Mouse (Mus musculus) midbrain, embryonic 11.5 days (tissue): ENCODE results near the gene Prl2b1. TPM values are rescaled to one million over a fixed set of nuclear protein-coding genes. Genes with fewer than 3 reads are reported as not detected.

Experiments used
- polyA plus RNA-seq: library from polyadenylated mRNA; unstranded; fragments of >200 nt; fragmentation: Nextera tagmentation; extraction: Ambion mirVana; gene quantifications from 2 replicates; pipeline ENCODE4 v1.2.1, GENCODE M21; 2014

Prl2b1 gene
- polyA plus RNA-seq, 1 experiment from 2014 or later, result not detected

Other genes starting within 250 kb of the Prl2b1 start
- not detected in 2 replicates for gene Prl3d3, start 234.1 kb downstream of the Prl2b1 start, polyA plus RNA-seq
- gene Prl3c1, start 194.2 kb downstream of the Prl2b1 start, polyA plus RNA-seq, result not detected in 2 replicates
- 0.26 and 1.2 TPM in 2 replicates for gene Prl3b1, start 149.0 kb downstream of the Prl2b1 start, polyA plus RNA-seq
- gene Prl3a1, start 131.4 kb downstream of the Prl2b1 start, polyA plus RNA-seq, result not detected in 2 replicates
- gene Prl6a1, start 78.2 kb downstream of the Prl2b1 start, polyA plus RNA-seq, result not detected in 2 replicates
- not detected in 2 replicates for gene Prl8a2, start 45.2 kb downstream of the Prl2b1 start, polyA plus RNA-seq
- gene Prl8a6, start 47.8 kb upstream of the Prl2b1 start, polyA plus RNA-seq, result 0.31 TPM in 1 of 2 replicates, not detected in the other
- gene Prl8a8, start 122.4 kb upstream of the Prl2b1 start, polyA plus RNA-seq, result not detected in 2 replicates
- not detected in 2 replicates for gene Prl8a9, start 173.8 kb upstream of the Prl2b1 start, polyA plus RNA-seq
- gene Prl8a1, start 191.3 kb upstream of the Prl2b1 start, polyA plus RNA-seq, result not detected in 2 replicates
- gene Prl7b1, start 219.7 kb upstream of the Prl2b1 start, polyA plus RNA-seq, result not detected in 2 replicates